Mouse (Mus musculus): ENCODE results near the gene Olfr374.
A peak's percentile ranks its signal among the peaks of the same experiment; 100 is the strongest.

Gene Olfr374

GRCm38 (mm10) chr8:72135446-72136301, 28.8 kb downstream of the Olfr374 start:
- peak; percentile 34 for DNase-seq (ENCODE audit: low read depth, low spot score)

- DNase-seq (ENCODE audit: low read depth, low spot score) = peak; percentile 81
These were observed 29.6 kb downstream of the Olfr374 start for GRCm38 (mm10) chr8:72136302-72136978.

- DNase-seq (ENCODE audit: low read depth, low spot score) = no peak
These were observed 30.6 kb downstream of the Olfr374 start for GRCm38 (mm10) chr8:72137431-72137830.

GRCm38 (mm10) chr8:72138456-72138855, 31.6 kb downstream of the Olfr374 start:
- DNase-seq (ENCODE audit: low read depth, low spot score) = no peak

- no peak for DNase-seq (ENCODE audit: low read depth, low spot score)
These were observed 36.5 kb downstream of the Olfr374 start for GRCm38 (mm10) chr8:72143256-72143824.

- DNase-seq (ENCODE audit: low read depth, low spot score) = no peak
These were observed 37.6 kb downstream of the Olfr374 start for GRCm38 (mm10) chr8:72144345-72144975.

- DNase-seq (ENCODE audit: low read depth, low spot score) = no peak
These were observed 38.7 kb downstream of the Olfr374 start for GRCm38 (mm10) chr8:72145511-72145910.

- DNase-seq (ENCODE audit: low read depth, low spot score) = no peak
These were observed 39.2 kb downstream of the Olfr374 start for GRCm38 (mm10) chr8:72146056-72146455.

GRCm38 (mm10) chr8:72146556-72146955, 39.7 kb downstream of the Olfr374 start:
- no peak for DNase-seq (ENCODE audit: low read depth, low spot score)

GRCm38 (mm10) chr8:72147266-72147665, 40.4 kb downstream of the Olfr374 start:
- DNase-seq (ENCODE audit: low read depth, low spot score) = no peak

GRCm38 (mm10) chr8:72149056-72149455, 42.2 kb downstream of the Olfr374 start:
- no peak for DNase-seq (ENCODE audit: low read depth, low spot score)

GRCm38 (mm10) chr8:72151418-72152078, 44.7 kb downstream of the Olfr374 start:
- DNase-seq (ENCODE audit: low read depth, low spot score) = no peak

GRCm38 (mm10) chr8:72153382-72153781, 46.5 kb downstream of the Olfr374 start:
- no peak for DNase-seq (ENCODE audit: low read depth, low spot score)

- DNase-seq (ENCODE audit: low read depth, low spot score) = no peak
These were observed 51.3 kb downstream of the Olfr374 start for GRCm38 (mm10) chr8:72158096-72158495.

GRCm38 (mm10) chr8:72158726-72159125, 51.9 kb downstream of the Olfr374 start:
- DNase-seq (ENCODE audit: low read depth, low spot score) = no peak

GRCm38 (mm10) chr8:72160007-72160406, 53.2 kb downstream of the Olfr374 start:
- DNase-seq (ENCODE audit: low read depth, low spot score) = no peak

- peak; percentile 98 for DNase-seq (ENCODE audit: low read depth, low spot score)
These were observed 54.2 kb downstream of the Olfr374 start, which contains the start of gene Rab8a for GRCm38 (mm10) chr8:72160707-72161697. Rab8a (plus strand) TSS chr8:72161200.

- DNase-seq (ENCODE audit: low read depth, low spot score) = no peak
These were observed 56.0 kb downstream of the Olfr374 start for GRCm38 (mm10) chr8:72162821-72163220.
